Mouse (Mus musculus) heart, adult 9 months (tissue): ENCODE measurements around the gene Uhmk1.
A peak's percentile ranks its signal among the peaks of the same experiment; 100 is the strongest.
"Not testable (repeated sequence)": the region's sequence is repeated elsewhere in the genome, so short reads cannot be mapped to it uniquely, and the experiment has no call there.

ENCODE experiments used
- DNase-seq, 2 experiments: peaks; one replicate each; pipeline ENCODE4 v3.0.0; 2022; ENCODE audit warnings: low spot score in 2 of 2

Gene Uhmk1

DNA sequence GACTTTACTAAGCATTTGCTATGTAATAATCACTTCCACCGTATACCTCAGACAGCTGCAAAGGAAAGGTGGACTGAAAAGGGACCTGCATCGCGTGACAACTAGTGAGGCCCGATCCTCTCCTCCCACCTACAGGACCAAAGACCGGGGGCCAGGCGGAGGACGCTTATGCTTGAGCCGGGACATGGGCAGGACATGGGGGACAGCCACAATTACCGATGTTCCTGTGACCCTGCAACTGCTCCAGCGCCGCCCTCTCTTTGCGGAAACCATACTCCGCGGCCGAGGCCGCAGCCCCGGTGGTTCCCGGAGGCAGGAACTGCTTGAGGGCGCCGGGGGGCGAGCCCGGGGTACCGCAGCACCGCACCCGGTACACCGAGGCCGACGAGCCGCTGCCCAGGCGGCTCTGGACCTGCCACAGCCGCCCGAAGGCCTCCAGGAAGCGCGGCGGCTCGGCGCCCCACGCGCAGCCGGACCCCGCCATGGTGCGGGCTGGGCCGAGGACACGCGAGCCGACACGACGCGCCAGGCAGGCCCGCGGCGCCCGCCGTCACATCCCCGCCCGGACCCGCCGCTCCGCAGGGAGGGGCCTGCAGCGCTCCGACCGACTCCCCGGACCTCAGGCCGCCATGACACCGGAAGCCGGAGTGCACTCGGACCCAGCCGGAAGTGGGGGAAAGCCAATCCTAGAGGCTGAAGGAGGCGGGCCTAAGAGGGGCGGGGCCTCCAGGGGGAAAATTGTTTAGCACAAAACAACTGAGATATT lies at the start of gene Uhmk1:
TSS of gene Uhmk1 (minus strand) at position 641 of the 766 bp plus-strand sequence.
- peak; percentile 90 to 91 for DNase-seq

DNA sequence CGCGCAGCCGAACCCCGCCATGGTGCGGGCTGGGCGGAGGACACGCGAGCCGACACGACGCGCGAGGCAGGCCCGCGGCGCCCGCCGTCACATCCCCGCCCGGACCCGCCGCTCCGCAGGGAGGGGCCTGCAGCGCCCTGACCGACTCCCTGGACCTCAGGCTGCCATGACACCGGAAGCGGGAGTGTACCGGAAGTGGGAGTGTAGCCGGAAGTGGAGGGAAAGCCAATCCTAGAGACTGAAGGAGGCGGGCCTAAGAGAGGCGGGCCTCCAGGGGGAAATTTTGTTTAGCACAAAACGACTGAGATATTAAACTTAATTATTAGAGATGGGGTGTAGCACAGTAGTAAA lies 40.3 kb upstream of the Uhmk1 start:
- peak; percentile 84 to 87 for DNase-seq

GRCm38 (mm10) chr1:170254893-170255559 lies 39.8 kb upstream of the Uhmk1 start:
- DNase-seq, result no peak

- no peak for DNase-seq
Measured at GRCm38 (mm10) chr1:170245016-170245415, 29.8 kb upstream of the Uhmk1 start.

- not testable (repeated sequence) for DNase-seq
Measured at GRCm38 (mm10) chr1:170232688-170233087, 17.5 kb upstream of the Uhmk1 start, which contains the start of gene Sh2d1b2. TSS of gene Sh2d1b2 (plus strand) at chr1:170232749.

DNA sequence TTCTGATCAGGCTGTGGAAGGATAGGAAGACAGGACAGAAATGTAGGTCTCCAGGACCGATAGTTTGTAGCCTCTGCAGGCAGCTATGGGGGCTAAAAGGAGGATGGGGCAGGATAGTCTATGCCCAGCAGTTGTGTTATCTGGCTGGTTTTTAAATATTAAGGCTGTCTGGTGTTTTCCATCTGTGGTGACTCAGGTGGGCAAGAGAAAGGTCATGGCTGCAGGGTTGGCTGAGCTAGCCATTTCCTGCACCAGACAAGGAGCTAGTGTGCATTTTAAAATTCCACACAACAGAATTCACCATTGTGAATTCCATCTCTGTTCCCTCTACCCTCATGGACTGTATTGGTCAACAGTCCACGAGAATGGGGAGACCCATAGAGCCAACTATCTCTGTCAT lies 8.1 kb upstream of the Uhmk1 start:
- DNase-seq, result no peak

DNA sequence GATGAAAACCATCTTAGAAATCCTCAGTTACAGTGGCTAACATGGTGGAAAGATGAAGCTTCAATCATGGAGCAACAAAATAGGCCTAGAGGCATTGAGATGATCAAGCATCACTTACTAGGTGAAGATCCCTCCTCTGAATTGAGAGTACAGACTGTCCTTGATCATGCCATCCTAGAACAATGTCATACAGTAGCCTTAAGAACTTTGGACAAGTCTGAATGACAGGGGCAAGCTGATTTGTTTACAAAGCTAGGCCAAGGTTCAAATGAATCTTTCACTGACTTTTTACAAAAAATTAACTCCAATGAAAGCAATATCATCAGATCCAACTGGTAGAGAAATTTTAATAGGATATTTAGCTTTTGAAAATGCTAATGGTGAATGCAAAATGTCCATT lies 5.2 kb upstream of the Uhmk1 start:
- DNase-seq, result no peak

DNA sequence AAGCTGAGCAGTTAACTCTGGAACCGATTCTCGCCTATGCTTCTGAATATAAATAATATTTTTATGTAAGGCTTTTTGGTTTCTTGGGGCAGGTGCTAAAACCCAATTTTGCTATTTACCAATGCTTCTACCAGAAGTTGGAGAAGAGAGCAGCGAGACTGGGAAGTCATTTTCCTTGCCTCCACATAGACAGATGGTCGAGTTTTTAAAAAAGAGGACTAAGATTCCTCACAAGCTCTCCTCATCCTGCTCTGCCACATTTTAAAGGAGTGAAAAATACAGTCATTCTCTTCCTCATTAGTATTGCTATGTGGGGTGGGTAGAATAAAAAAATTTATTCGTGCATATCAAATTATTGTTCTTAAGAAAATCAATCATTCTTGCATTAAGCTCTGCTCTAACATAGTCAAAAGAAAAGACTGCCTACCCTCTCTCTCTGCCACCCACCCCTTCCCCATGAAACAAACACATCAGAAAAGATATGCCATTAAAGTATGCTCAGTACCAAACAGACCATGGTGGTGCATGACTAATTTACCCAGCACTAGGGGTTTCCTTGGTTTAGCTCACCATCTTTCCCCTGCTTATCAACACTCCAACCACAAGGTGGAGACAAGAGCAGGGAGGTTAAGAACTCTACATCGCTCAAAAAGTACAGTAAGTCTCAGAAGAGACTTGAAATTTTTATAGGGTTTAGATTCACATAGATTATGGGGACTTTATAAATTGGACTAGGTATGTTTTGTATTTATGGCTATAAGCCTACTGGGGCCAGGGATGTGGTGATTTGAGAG lies 3.1 kb upstream of the Uhmk1 start:
- DNase-seq, result no peak

DNA sequence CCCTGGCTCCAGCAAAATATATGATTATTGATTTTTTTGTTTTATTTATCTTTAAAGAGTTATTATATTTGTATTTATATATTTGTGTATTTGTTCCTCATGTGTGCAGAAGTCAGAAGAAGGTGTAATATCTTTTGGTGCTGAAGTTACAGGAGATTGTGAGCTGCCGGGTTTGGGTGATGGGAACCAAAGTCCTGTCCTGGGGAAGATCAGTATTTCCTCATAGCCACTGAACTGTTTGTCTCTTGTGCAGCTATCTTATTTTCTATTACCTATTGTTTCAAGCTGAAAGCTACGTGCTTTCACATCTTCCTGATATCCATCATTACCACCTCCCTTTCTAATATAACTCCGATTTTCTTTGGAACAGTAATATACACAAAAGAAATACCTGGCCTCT lies 393 bp upstream of the Uhmk1 start:
- DNase-seq, result no peak

DNA sequence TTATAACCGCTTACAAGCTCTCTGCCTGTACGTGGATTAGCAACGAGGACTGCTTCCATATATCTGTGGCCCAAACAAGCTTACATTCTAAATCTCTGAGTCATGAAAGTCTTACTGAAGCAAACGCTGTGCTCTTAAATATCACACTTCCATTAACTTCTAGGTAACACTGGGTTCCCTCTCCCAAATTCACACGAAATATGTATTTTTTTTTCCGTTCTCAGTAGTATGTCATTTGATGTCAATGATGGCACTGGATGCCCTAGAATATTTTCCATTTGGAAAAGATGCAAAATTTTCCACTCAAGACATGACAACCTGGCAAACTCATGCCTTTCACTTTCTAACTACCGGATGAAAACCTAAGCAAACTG lies 827 bp downstream of the Uhmk1 start:
- no peak for DNase-seq

DNA sequence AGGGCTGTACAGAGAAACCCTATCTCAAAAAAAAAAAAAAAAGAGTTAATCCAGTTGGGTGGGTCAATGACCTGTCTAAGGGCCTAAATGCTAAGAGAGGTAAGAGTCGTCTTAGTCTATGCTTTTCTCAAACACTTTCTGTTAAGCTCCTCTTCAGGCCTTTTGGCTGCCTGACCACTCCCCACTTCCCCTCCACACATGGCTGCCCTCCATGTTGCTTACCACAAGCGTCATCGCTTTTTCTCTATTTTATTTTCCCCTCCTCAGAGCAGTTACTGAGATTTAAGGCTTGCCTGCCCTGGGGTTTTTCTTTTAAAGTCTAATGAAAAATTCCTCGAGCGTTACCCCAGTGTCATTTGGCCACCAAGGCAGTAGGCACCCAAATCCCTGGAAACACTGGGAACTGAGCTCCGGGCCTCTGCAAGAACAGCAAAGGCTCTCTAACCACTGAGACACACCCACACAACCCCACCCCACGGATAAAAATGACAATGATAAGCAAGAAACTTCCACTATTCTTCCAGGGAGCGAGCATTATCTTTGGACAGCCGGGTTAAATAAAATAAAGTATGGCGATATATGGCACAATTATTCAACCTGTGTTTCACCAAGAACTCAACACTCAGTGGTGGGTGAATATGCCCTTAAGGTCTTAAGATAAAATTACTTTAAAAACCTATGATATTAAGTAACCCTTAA lies 1.9 kb downstream of the Uhmk1 start:
- no peak for DNase-seq

DNA sequence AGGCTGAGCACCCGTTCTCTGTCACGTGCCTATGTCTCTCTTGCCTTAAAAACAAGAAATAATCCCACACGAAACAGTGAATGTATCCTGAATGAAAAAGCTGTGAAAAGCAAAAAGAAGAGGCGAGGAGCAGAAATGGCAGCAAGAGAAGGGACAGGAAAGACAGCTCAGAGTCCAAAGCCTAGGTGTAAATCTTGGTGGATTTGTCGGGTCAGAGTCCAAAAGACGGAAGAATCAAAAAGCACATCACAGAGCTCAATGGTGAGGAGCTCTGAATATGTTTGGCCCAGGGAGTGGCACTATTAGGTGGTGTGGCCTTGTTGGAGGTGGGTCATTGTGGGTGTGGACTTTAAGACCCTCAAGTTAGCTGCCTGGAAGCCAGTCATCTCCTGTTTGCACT lies 8.8 kb downstream of the Uhmk1 start:
- no peak for DNase-seq

DNA sequence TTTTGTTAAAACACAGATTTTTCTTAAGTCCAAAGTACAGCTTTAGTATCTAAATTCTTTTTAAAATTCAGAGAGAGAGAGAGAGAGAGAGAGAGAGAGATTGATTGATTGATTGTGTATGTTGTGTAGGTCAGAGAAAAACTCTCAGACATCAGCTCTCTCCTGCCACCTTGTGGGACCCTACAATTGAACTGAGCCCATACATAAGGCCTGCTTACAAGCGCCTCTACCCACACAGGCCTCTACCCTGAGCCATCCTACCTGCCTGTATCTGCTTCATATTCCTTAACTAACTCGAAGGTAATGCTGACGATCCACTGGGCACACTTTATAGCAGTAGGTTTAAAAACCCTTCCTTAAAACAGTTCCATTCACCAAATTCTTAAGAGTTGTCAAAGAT lies 14.8 kb downstream of the Uhmk1 start:
- DNase-seq, result no peak

DNA sequence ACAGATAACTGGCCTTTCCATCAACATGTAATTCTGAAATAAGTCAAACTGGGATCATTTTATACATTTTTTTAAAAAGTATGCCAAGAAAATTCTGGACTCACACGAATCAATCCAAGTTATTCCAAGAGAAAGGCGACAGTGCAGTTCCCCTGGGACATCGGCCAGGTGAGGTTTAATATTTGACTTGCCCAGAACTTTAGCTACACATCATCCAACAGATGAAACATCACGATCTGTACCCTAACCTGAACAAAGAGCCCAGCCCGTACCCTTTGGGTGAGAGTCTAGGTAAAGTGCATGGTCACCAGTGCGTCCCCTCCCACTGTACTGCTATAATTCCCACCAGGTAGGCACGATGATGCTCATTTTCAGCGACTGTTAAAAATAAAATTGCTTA lies 19.0 kb downstream of the Uhmk1 start:
- DNase-seq, result no peak

DNA sequence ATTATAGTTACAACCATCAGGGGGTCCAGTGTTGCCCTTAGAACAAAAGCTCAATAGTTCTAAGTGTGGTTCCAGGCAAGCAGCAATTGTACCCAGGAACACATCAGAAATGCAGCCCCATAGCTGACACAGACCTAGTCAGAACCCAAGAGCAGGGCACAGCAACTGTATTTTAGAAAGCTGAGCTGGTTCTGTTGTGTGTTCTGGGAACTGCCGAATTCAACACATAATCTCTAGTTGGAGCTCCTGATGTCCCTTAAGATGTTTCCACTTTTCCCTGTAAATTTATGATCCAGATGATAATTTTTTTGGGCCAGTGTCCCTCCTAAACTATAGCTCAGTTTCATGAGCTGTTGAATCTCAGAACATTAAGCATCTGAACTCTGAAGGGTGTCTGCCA lies 23.3 kb downstream of the Uhmk1 start:
- DNase-seq, result no peak

GRCm38 (mm10) chr1:170190225-170190624 lies 25.0 kb downstream of the Uhmk1 start:
- no peak for DNase-seq

- peak; percentile 72 to 85 for DNase-seq
Measured at GRCm38 (mm10) chr1:170188601-170189000, 26.6 kb downstream of the Uhmk1 start.

DNA sequence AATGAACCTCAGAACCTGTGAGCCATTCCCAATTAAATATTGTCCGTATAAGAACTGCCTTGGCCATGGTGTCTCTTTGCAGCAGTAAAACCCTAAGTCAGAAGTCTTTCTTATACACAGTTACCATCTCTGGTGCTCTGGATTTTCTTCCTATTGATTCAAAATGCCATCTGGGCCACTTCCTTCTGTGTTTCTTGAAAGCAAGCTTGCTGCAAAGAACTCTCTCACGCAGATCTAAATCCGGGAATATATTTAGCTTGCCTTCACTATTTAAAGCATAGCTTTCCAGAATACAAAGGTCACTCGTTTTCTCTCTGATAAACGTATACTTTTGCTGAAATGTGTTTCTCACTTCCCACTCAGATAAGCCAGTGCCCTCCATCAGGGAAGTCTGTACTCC lies 28.7 kb downstream of the Uhmk1 start:
- DNase-seq, result no peak

DNA sequence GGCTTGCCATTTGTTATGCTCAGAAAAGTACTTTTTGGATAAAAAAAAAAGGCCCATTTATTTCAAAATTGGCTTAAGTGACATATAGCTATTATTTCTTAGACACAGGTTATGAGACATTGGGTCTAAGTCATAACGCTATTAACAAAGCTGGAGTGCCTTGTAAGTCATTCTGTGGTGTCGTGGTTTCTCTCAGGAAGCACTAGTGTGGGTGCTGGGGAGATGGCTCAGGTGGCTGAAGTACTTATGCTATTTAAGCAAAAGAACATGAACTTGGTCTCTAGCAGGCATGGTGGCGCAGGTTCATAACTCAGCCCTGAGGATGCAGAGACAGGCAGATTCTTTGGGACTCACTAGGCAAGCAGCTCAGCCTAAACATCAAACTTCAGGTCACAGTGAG lies 30.1 kb downstream of the Uhmk1 start:
- DNase-seq, result no peak

DNA sequence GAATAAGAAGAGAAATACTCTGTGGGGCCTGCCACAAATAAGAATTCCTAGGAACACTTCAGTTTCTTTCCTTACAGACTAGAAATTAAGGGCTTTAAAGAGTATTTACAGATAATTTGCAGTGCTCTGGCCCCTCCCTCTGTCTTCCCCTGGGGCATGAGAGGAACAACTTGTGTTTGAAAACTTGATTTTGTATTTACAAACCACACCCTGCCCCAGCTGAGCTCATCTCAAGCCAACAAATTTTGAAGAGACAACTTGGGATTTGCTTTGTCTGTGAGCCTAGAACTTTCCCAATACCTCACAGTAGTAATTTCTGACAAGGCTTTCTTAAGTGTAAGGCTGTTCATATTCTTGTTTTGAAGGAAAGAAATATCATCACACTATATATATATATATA lies 32.5 kb downstream of the Uhmk1 start:
- DNase-seq, result peak; percentile 59 to 76

DNA sequence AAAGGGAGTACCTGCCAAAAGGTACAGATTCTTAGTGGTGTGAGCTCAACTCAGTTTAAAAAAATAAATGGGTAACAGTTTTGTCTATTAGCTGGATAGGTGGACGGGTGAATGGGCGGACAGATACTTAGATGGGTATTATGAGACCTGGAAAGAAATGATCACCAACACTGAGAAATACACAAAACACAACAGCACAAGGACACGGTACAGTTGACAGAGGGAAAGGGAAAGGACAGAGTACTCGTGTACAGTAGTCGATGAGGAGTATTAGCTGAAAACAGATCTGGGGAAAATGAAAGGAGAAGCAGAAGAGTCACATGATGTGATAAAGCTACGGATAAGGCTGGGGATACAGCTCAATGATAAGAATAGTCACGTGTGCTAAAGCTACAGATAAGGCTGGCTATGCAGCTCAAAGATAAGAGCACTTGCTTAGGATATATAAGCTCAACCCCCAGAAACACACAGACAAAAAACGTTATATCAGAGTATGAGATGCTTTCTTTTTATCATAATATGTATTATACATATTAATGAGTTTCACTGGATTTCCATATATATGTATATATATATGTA lies 38.4 kb downstream of the Uhmk1 start:
- no peak for DNase-seq

DNA sequence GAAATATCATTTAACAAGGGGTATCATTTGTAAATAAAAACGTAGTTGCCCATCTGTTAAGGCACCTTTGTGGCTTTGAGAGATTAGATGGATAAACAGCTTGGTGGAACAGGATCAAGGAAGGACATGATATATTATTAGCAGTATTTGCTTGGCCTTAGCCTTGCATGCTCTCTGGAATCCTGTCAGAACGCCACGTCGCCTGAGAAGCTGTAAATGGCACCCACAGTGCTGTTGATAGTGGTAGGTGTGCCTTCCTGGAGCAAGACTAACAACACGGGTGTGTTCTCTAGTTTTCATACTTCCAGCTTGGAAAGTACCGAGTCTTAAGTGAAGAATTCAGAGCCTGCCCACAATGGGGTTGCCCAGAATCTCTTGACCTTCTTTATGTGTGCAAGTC lies 39.3 kb downstream of the Uhmk1 start:
- DNase-seq, result no peak
